Mouse (Mus musculus): ENCODE results near the gene Dpep3. TPM values are rescaled to one million over a fixed set of nuclear protein-coding genes. Genes with fewer than 3 reads are reported as not detected.

The Dpep3 gene
- polyA plus RNA-seq, 1 experiment = 0.30 TPM

GRCm38 (mm10) chr8:105964506-105965265 is 14.5 kb downstream of the Dpep3 start:
- WGBS = 47% methylated on average over 12 of the region's 12 CpGs

DNA sequence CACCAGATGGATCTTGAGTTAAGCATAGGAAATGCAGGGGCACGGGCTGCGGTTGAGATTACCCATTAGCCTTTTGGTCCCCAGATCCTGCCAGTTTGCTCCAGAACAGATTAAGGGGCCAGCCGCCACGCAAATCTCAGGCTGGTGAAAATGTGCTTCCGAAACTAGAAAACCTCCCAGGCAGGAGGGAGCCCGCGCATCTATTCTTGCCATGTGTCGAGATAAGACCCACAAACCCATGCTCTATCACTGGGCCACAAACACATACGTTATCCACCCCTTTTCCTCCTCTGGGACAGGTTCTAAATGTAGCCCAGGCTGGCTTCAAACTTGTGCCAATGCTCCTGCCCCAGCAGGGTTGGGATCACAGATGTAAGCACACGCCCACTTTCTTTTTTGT is 17.7 kb downstream of the Dpep3 start:
- H3K4me1 ChIP-seq (ENCODE audit: control insufficient read depth, insufficient read depth, low read length) = peaks cover 13% of the 10 kb centered on the region
- DNase-seq = no peak
- WGBS = 93% methylated on average over 10 of the region's 10 CpGs
- H3K4me3 ChIP-seq (replicated peaks; ENCODE audit: extremely low read depth, low read depth, low read length) = no peak overlapping the region
- TF ChIP-seq POLR2A (IDR thresholded peaks at IDR 0.05; ENCODE audit: borderline replicate concordance, extremely low read depth, low read depth, low read length) = no peak
- TF ChIP-seq CTCF (IDR thresholded peaks at IDR 0.05; ENCODE audit: insufficient read depth, low read length) = no peak

More at GRCm38 (mm10) chr8:105964506-105965265, 14.5 kb downstream of the Dpep3 start:
- Histone ChIP-seq H3K4me1 (ENCODE audit: control insufficient read depth, insufficient read depth, low read length) (peaks cover 17% of the 10 kb centered on the region), H3K4me3 (replicated peaks; ENCODE audit: extremely low read depth, low read depth, low read length) (peak overlapping the region; percentile 75)
- TF ChIP-seq CTCF (IDR thresholded peaks at IDR 0.05; ENCODE audit: insufficient read depth, low read length) (no peak), POLR2A (IDR thresholded peaks at IDR 0.05; ENCODE audit: borderline replicate concordance, extremely low read depth, low read depth, low read length) (no peak)
- no peak for DNase-seq

DNA sequence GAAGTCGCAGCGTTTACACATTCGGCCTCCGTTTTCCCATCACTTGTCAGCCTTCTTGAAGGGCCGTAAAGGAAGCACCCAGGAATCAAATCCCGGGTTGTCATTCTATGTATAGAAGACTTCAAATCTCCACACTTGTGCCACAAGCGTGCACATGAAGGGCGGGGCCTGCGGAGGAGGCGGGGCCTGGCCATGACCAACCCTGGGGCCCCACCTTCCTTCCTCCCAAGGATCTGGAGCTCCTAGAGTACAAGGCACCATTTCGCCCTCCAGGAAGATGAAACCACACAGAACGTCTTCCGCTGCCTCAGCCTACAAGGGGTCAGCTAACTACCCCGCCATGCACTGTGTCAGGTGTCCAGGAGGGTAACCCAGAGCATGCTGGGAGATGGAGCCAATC is 18.1 kb downstream of the Dpep3 start:
- no peak for DNase-seq
- no peak for TF ChIP-seq CTCF (IDR thresholded peaks at IDR 0.05; ENCODE audit: insufficient read depth, low read length)
- no peak for TF ChIP-seq POLR2A (IDR thresholded peaks at IDR 0.05; ENCODE audit: borderline replicate concordance, extremely low read depth, low read depth, low read length)
- H3K4me3 ChIP-seq (replicated peaks; ENCODE audit: extremely low read depth, low read depth, low read length) = no peak overlapping the region
- peaks cover 11% of the 10 kb centered on the region for H3K4me1 ChIP-seq (ENCODE audit: control insufficient read depth, insufficient read depth, low read length)
- WGBS = 84% methylated on average over 14 of the region's 14 CpGs

DNA sequence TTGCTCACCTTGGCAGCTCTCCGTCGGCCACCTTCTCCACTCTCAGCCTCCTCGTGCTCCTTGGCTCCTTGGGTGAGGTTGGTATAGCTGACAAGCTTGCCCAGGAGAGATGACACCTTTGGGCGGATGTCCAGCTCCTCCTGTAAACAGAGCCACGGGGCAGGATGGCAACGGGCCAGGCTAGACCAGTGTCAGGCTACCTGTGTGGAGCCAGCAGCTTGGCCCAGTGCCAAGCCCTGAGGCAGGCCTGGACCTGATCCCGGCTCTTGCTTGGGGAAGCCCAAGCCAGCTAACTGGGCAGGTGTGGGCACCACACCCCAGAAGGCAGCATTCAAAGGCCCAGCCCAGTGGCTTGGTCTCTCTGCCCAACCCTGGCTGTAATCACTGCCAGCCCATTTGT is 19.9 kb downstream of the Dpep3 start:
- no peak for TF ChIP-seq POLR2A (IDR thresholded peaks at IDR 0.05; ENCODE audit: borderline replicate concordance, extremely low read depth, low read depth, low read length)
- peak; percentile 50 for DNase-seq
- H3K4me3 ChIP-seq (replicated peaks; ENCODE audit: extremely low read depth, low read depth, low read length) = no peak overlapping the region
- peaks cover 5% of the 10 kb centered on the region for H3K4me1 ChIP-seq (ENCODE audit: control insufficient read depth, insufficient read depth, low read length)
- 54% methylated on average over 7 of the region's 7 CpGs for WGBS

- WGBS = 35% methylated on average over 3 of the region's 4 CpGs
- TF ChIP-seq CTCF (IDR thresholded peaks at IDR 0.05; ENCODE audit: insufficient read depth, low read length) (0 out of 2 replicates have a peak, but pooled peaks have one; percentile 10), POLR2A (IDR thresholded peaks at IDR 0.05; ENCODE audit: borderline replicate concordance, extremely low read depth, low read depth, low read length) (no peak)
- DNase-seq = no peak
- no peak overlapping the region for H3K4me3 ChIP-seq (replicated peaks; ENCODE audit: extremely low read depth, low read depth, low read length)
- peaks cover 2% of the 10 kb centered on the region; the same call in 1 of the 2 replicates for H3K4me1 ChIP-seq (ENCODE audit: control insufficient read depth, insufficient read depth, low read length)
Measured at GRCm38 (mm10) chr8:105957813-105958212, 21.4 kb downstream of the Dpep3 start.

DNA sequence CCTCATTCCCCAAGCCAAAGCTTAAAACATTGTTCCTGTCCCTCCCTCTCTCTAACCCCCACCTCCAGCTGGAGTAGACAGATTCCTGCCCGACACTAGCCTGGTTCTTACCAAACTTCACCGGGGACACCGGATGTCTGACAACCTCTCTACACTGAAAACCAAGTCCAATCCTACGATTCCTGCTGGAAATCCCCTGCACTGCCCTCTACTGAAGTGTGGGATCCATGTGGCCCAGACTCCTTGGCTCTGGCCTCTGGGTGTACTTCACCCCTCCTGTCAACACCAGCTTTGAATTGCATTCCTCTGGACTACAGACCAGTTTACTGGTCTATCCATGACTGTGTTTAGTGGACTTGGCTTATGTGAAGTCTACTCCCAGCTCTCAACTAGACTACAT is 22.7 kb downstream of the Dpep3 start:
- DNase-seq = no peak
- Histone ChIP-seq H3K4me1 (ENCODE audit: control insufficient read depth, insufficient read depth, low read length) (peaks cover 2% of the 10 kb centered on the region; the same call in 1 of the 2 replicates), H3K4me3 (replicated peaks; ENCODE audit: extremely low read depth, low read depth, low read length) (no peak overlapping the region)
- WGBS = 69% methylated on average over 4 of the region's 4 CpGs
- TF ChIP-seq POLR2A (IDR thresholded peaks at IDR 0.05; ENCODE audit: borderline replicate concordance, extremely low read depth, low read depth, low read length) (no peak), CTCF (IDR thresholded peaks at IDR 0.05; ENCODE audit: insufficient read depth, low read length) (no peak)

DNA sequence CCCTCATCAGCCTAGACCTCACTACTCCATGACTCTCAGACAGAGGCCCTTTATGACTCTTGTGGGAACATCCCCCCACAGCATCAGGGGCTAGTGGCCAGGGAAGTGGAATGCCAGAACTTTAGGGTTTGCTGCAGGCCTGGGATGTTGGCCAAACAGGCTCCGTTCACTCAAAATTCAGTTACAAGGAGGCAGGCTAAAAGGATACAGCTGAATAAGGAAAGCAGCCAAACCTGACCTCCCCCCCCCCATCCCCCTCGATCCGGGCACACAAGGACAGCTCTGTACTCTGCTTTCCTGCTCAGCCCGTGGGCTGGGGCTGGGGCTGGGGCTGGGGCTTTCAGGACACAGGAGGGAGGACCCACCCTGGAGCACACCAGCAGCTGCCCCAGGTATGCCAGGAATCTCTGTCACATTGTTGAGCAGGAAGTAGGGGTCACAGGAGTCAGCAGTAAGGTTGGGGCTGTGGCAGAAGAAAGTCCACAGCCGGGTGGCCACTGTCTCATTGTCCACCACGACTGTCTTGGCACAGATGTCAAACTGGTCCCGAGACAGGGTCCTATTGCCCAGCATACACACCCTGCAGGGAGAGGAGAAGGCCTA is 28.1 kb downstream of the Dpep3 start:
- Histone ChIP-seq H3K4me1 (ENCODE audit: control insufficient read depth, insufficient read depth, low read length) (no peaks in the 10 kb centered on the region), H3K4me3 (replicated peaks; ENCODE audit: extremely low read depth, low read depth, low read length) (no peak overlapping the region)
- DNase-seq = no peak
- WGBS = 38% methylated on average over 7 of the region's 7 CpGs
- TF ChIP-seq CTCF (IDR thresholded peaks at IDR 0.05; ENCODE audit: insufficient read depth, low read length) (no peak), POLR2A (IDR thresholded peaks at IDR 0.05; ENCODE audit: borderline replicate concordance, extremely low read depth, low read depth, low read length) (no peak)

- Histone ChIP-seq H3K4me1 (ENCODE audit: control insufficient read depth, insufficient read depth, low read length) (no peaks in the 10 kb centered on the region), H3K4me3 (replicated peaks; ENCODE audit: extremely low read depth, low read depth, low read length) (no peak overlapping the region)
- WGBS = 53% methylated on average over 10 of the region's 10 CpGs
- DNase-seq = no peak
- no peak for TF ChIP-seq POLR2A (IDR thresholded peaks at IDR 0.05; ENCODE audit: borderline replicate concordance, extremely low read depth, low read depth, low read length)
- no peak for TF ChIP-seq CTCF (IDR thresholded peaks at IDR 0.05; ENCODE audit: insufficient read depth, low read length)
Measured at GRCm38 (mm10) chr8:105949350-105949749, 29.9 kb downstream of the Dpep3 start.

- TF ChIP-seq CTCF (IDR thresholded peaks at IDR 0.05; ENCODE audit: insufficient read depth, low read length) (no peak), POLR2A (IDR thresholded peaks at IDR 0.05; ENCODE audit: borderline replicate concordance, extremely low read depth, low read depth, low read length) (no peak)
- WGBS = 74% methylated on average over 8 of the region's 8 CpGs
- Histone ChIP-seq H3K4me3 (replicated peaks; ENCODE audit: extremely low read depth, low read depth, low read length) (no peak within 1 kb of the TSS), H3K4me1 (ENCODE audit: control insufficient read depth, insufficient read depth, low read length) (no peaks in the 10 kb centered on the region)
- no peak for DNase-seq
Measured at GRCm38 (mm10) chr8:105943321-105943739, 35.9 kb downstream of the Dpep3 start, which contains the start of gene Lcat. Gene Lcat, minus strand, starts transcription at chr8:105943382.

DNA sequence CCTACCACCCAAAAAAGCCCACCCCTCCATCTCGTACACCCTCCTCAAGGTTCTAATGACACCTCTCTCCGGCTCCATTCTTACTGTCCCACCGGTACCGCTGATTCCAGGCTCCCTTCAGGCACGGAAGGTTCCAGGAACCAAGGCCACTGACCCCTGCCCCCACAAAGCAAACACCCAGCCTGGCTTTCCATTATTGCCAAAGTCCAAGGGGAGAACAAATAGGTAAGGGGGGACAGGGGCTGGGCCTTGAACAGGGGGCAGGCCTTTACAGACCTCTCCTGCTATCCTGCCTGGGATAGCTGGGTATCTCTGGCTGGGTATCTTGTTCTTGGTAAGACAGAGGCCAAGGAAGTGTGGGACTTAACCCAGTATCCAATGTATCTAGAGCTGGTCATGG is 36.7 kb downstream of the Dpep3 start:
- TF ChIP-seq CTCF (IDR thresholded peaks at IDR 0.05; ENCODE audit: insufficient read depth, low read length) (no peak), POLR2A (IDR thresholded peaks at IDR 0.05; ENCODE audit: borderline replicate concordance, extremely low read depth, low read depth, low read length) (no peak)
- 91% methylated on average over 5 of the region's 5 CpGs for WGBS
- Histone ChIP-seq H3K4me1 (ENCODE audit: control insufficient read depth, insufficient read depth, low read length) (no peaks in the 10 kb centered on the region), H3K4me3 (replicated peaks; ENCODE audit: extremely low read depth, low read depth, low read length) (no peak overlapping the region)
- no peak for DNase-seq

All from lung, adult 2 months (tissue).